Mouse (Mus musculus) bone marrow, adult 2 months (tissue): ENCODE measurements around the gene Grin1.

Experiments used
- CTCF ChIP-seq: fragments of 200-500 bp; IDR thresholded peaks from 2 replicates; pipeline ENCODE4 v1.5.1; 2011; ENCODE audit warnings: low read length, control low read depth; ENCODE audit not compliant: control insufficient read depth, insufficient read depth
- POLR2A ChIP-seq: fragments of 200-500 bp; IDR thresholded peaks from 2 replicates; pipeline ENCODE4 v1.6.1; 2011; ENCODE audit warnings: low read depth, mild to moderate bottlenecking, control low read depth, low read length, borderline replicate concordance; ENCODE audit not compliant: control insufficient read depth

DNA sequence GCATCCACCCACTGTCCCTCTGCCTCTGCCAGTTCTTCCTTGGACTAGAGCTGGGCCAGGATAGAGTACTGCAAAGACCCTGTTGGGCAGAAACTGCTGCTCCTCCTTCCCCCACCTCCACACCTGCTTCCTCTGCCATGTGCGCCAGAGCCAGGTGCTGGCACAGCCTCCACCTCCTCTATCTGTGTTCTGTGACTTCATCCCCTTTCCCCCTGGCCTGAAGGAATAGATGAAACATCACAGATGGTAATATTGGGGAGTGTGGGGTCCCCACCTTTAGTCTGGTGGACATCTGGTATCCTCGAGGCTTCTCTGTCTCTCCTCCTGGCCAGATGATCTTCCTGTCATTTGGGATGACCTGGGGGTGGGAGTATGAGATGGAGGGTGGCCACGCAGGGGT is 15.5 kb downstream of the Grin1 start:
- TF ChIP-seq CTCF: no peak
- no peak for TF ChIP-seq POLR2A
